Mouse (Mus musculus) liver, adult 2 months (tissue): ENCODE data around the gene Tm7sf2. TPM values are rescaled to one million over a fixed set of nuclear protein-coding genes. Genes with fewer than 3 reads are reported as not detected.

Experiments
- DNase-seq: peaks from one replicate; pipeline ENCODE4 v3.0.0-alpha.2; 2011; ENCODE audit warnings: low read depth, low spot score; ENCODE audit errors: extremely low read depth
- H3K27ac ChIP-seq: fragments of 200-500 bp; replicated peaks from 2 replicates; pipeline ENCODE4 v1.5.1; 2012; ENCODE audit warnings: low read depth, mild to moderate bottlenecking, control low read depth, inconsistent platforms, low read length; ENCODE audit not compliant: insufficient read depth
- H3K27me3 ChIP-seq: fragments of 200-500 bp; 2 replicates; pipeline ENCODE4 v1.6.1; 2012; ENCODE audit warnings: mild to moderate bottlenecking, moderate library complexity, low read length, inconsistent platforms; ENCODE audit not compliant: control insufficient read depth, insufficient read depth
- H3K36me3 ChIP-seq: fragments of 200-500 bp; 2 replicates; pipeline ENCODE4 v1.6.1; 2012; ENCODE audit warnings: low read length, inconsistent platforms; ENCODE audit not compliant: control insufficient read depth, insufficient read depth
- H3K4me1 ChIP-seq: fragments of 200-500 bp; 2 replicates; pipeline ENCODE4 v1.6.1; 2011; ENCODE audit warnings: low read length; ENCODE audit not compliant: control insufficient read depth, insufficient read depth
- H3K4me3 ChIP-seq: fragments of 200-500 bp; 2 replicates; pipeline ENCODE4 v1.5.1; 2011; ENCODE audit warnings: low read depth, mild to moderate bottlenecking, control low read depth, low read length, moderate library complexity; ENCODE audit not compliant: insufficient read depth
- H3K79me2 ChIP-seq: fragments of 200-500 bp; 2 replicates; pipeline ENCODE4 v1.6.1; 2012; ENCODE audit warnings: inconsistent platforms, mild to moderate bottlenecking, low read length, moderate library complexity; ENCODE audit not compliant: control insufficient read depth, insufficient read depth
- H3K9ac ChIP-seq: fragments of 200-500 bp; 2 replicates; pipeline ENCODE4 v1.6.1; 2012; ENCODE audit warnings: low read depth, mild to moderate bottlenecking, control low read depth, inconsistent platforms, low read length
- CTCF ChIP-seq: fragments of 200-500 bp; IDR thresholded peaks from 2 replicates; pipeline ENCODE4 v1.5.1; 2011; ENCODE audit warnings: low read depth, low read length, control low read depth
- POLR2A ChIP-seq: fragments of 200-500 bp; IDR thresholded peaks from 2 replicates; pipeline ENCODE4 v1.6.1; 2011; ENCODE audit warnings: low read length, control low read depth; ENCODE audit not compliant: insufficient read depth; ENCODE audit errors: extremely low read depth
- WGBS: fragments of 180-500 bp; shearing (Covaris S2); methylation state at CpG from one replicate; pipeline ENCODE4 v1.1.7; 2018; 5-methylcytosine and 5-hydroxymethylcytosine counted together
- polyA plus RNA-seq: library from polyadenylated mRNA; depleted of rRNA; stranded (reverse); fragments of >200 nt; gene quantifications from 2 replicates; pipeline ENCODE4 v1.2.3, GENCODE M21; 2012; rRNA removed
- total RNA-seq: library from RNA; depleted of rRNA; stranded (reverse); fragments of >200 nt; gene quantifications from 2 replicates; pipeline ENCODE4 v1.2.3, GENCODE M21; 2014; rRNA removed

The Tm7sf2 gene
- total RNA-seq = 185 and 210 TPM in 2 replicates
- polyA plus RNA-seq = 433 and 503 TPM in 2 replicates

DNA sequence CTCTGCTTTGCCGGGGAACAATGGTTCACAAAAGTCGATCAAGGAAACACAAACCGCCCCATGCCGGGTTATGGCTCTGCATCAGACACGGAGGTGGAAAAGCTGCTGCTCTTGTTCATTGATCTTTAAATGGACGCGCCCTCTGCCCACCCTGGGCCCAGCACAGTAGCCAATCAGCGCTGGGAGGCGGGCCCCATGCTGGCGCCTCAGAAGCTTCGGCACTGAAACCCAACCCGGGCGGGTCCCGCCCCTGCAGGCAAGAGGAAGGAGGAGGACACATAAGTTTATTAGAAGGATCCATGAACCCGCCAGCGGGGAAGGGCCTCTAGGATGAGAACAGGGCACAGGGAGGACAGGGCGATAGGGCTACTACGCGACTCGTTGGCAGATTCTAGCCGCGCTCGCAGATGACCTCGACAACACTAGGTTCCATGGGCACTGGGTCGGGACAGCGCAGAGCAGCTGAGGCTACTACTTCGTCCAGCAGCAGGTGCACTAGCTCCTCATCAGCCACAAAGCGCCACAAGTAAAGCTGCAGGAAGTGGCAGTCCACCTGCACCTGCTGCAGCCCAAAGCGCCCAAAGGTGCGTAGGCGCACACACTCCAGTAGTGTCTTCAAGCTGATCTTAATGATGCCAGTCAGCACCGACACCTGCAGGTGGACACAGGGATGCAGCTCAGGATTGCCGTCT lies at the start of gene Tm7sf2:
Tm7sf2 (minus strand) TSS at position 650 of the 692 bp plus-strand sequence.
- H3K36me3 ChIP-seq = no peaks in the 10 kb centered on the region; the same call in 1 of the 2 replicates
- TF ChIP-seq CTCF = no peak
- peak; percentile 67; the same call in 1 of the 2 replicates for TF ChIP-seq POLR2A
- H3K79me2 ChIP-seq = peaks cover 5% of the 10 kb centered on the region; the same call in 1 of the 2 replicates
- peak within 1 kb of the TSS; percentile 71 for H3K27ac ChIP-seq
- 11% methylated on average over 33 of the region's 33 CpGs for WGBS
- peaks cover 16% of the 10 kb centered on the region for H3K4me1 ChIP-seq
- H3K4me3 ChIP-seq = peak within 1 kb of the TSS; percentile 74
- peak within 1 kb of the TSS; percentile 85 for H3K9ac ChIP-seq
- H3K27me3 ChIP-seq = no peaks in the 10 kb centered on the region
- peak; percentile 89 for DNase-seq

DNA sequence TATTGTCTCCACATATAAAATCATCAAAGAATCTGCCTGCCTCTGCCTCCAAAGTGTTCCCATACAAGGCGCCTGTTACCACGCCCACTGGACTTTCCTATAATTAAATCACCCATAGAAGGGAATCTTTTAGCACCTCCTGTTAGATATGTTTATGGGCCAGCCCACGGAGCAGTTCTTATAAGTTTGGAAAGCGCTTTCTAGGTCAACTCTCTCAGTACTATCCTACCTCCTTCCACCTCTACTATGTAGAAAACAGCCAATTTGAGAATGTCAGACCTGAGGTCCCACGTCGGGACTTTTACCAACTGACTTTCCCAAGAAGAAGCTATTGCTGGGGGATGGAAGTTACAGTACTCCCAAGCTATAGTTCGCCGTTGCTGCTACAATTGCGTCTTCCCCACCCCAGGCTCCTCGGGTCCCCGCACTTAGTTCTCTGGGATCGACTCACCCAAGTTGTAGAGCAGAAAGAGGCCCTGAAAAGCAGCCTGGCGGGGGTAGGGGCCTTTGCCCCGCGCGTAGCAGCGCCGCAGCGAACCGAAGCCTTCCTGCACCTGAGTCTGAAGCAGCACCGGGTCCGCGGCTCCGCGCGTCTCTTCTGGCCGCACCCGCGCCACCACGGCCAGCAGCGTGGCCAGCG lies 49.3 kb upstream of the Tm7sf2 start:
- H3K9ac ChIP-seq = peak overlapping the region; percentile 92
- 4% methylated on average over 32 of the region's 32 CpGs for WGBS
- no peaks in the 10 kb centered on the region for H3K27me3 ChIP-seq
- peak overlapping the region; percentile 89 for H3K4me3 ChIP-seq
- H3K4me1 ChIP-seq = 0 out of 2 replicates have a peak, but pooled peaks cover 2% of the 10 kb centered on the region
- peak overlapping the region; percentile 74 for H3K27ac ChIP-seq
- no peak for TF ChIP-seq CTCF
- no peak for TF ChIP-seq POLR2A
- no peak for DNase-seq
- no peaks in the 10 kb centered on the region for H3K79me2 ChIP-seq
- no peaks in the 10 kb centered on the region for H3K36me3 ChIP-seq

DNA sequence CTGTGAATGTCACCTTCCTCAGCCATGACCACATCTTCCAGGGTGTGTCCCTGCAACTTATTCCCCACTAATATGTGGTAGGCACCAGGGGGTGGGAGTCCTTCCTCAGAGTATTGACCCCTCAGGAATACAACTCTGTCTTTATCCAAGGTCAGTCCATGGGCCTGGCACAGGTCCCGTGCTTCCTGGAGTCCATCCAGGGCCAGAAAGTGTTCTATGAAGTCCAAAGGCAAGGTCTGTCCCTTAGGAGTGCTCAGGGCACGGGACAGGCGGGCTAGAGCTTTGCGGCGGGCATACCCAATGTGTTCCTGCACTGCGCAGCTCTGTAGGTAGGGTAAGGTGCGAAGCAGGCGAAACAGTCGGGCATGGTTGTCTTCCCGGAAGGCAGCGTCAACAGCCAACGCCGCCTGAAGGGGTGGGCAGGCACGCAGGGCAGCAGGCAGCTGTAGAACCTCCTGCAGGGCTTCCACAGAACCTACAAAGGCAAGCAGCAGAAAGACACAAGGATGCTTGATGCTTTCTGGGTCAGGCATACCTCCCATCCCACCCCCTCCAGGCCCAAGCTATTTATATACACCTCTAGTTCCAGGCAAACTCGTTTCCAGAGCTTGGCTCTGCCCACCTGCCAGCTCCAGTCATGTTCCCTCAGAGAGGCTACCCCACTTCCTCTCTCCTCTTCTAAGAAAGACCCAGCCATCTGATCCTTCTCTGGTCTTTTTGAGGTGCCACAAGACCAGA lies 48.1 kb upstream of the Tm7sf2 start:
- Histone ChIP-seq H3K79me2 (no peaks in the 10 kb centered on the region), H3K4me1 (0 out of 2 replicates have a peak, but pooled peaks cover 2% of the 10 kb centered on the region), H3K36me3 (no peaks in the 10 kb centered on the region), H3K27me3 (no peaks in the 10 kb centered on the region), H3K4me3 (no peak overlapping the region), H3K9ac (no peak overlapping the region), H3K27ac (no peak overlapping the region)
- DNase-seq = no peak
- 89% methylated on average over 15 of the region's 15 CpGs for WGBS
- TF ChIP-seq POLR2A (no peak), CTCF (no peak)

DNA sequence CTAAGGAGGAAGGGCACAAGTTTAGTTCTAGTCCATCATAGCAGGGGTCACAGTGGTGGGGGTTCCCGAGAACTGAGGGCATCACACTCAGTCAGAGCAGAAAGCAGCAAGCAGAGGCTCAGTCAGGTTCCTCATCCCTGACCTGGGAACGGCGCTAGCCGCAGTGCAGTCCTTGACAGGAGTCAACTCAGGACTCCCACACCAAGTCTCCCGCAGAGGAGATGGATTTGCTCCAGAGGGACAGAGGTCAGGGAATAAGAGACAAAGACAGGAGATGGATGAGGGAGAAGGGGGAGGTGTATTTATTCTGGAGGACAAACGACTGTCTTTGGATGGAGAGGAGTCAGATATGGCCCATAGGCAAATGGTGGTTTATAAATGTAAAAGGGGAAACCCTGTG lies 44.9 kb upstream of the Tm7sf2 start:
- Histone ChIP-seq H3K79me2 (no peaks in the 10 kb centered on the region), H3K27me3 (no peaks in the 10 kb centered on the region), H3K36me3 (no peaks in the 10 kb centered on the region), H3K4me3 (no peak overlapping the region), H3K4me1 (no peaks in the 10 kb centered on the region), H3K9ac (no peak overlapping the region), H3K27ac (no peak overlapping the region)
- WGBS = 65% methylated on average over 6 of the region's 6 CpGs
- no peak for TF ChIP-seq CTCF
- TF ChIP-seq POLR2A = no peak
- DNase-seq = no peak

- H3K79me2 ChIP-seq = no peaks in the 10 kb centered on the region
- no peak within 1 kb of the TSS for H3K4me3 ChIP-seq
- no peak for DNase-seq
- no peaks in the 10 kb centered on the region for H3K4me1 ChIP-seq
- 65% methylated on average over 7 of the region's 7 CpGs for WGBS
- no peaks in the 10 kb centered on the region for H3K36me3 ChIP-seq
- H3K9ac ChIP-seq = no peak within 1 kb of the TSS
- peaks cover 2% of the 10 kb centered on the region; the same call in 1 of the 2 replicates for H3K27me3 ChIP-seq
- TF ChIP-seq POLR2A (no peak), CTCF (no peak)
- no peak within 1 kb of the TSS for H3K27ac ChIP-seq
Observed at GRCm38 (mm10) chr19:6105586-6105985, 37.4 kb upstream of the Tm7sf2 start, which contains the start of gene Naaladl1. Gene Naaladl1, plus strand, starts transcription at chr19:6105782.
